Mouse (Mus musculus): ENCODE results near the gene Dalrd3.

- no peak for TF ChIP-seq CTCF (IDR thresholded peaks at IDR 0.05; ENCODE audit: control insufficient read depth, insufficient read depth, insufficient read length)
- no peak for TF ChIP-seq CEBPB (IDR thresholded peaks at IDR 0.05; ENCODE audit: low read depth)
- no peak for TF ChIP-seq USF1 (IDR thresholded peaks at IDR 0.05; ENCODE audit: low read depth)
- TF ChIP-seq MAX (IDR thresholded peaks at IDR 0.05) = no peak
- TF ChIP-seq MYOD1 (IDR thresholded peaks at IDR 0.05; ENCODE audit: control insufficient read depth, insufficient read length, low read depth) = no peak
- no peak for TF ChIP-seq MYOG (IDR thresholded peaks at IDR 0.05; ENCODE audit: control insufficient read depth, extremely low read depth, insufficient read length)
- no peak for TF ChIP-seq FOSL1 (IDR thresholded peaks at IDR 0.05; ENCODE audit: insufficient read depth, low read length, poor library complexity, severe bottlenecking)
Measured at GRCm38 (mm10) chr9:108596998-108597764, 27.5 kb downstream of the Dalrd3 start, which contains the start of gene P4htm.
